ENCODE assay signal across 24 mouse cellular contexts in genomic region chr19:57223686-57224085, GRCm38 (mm10).
DNase-seq lines count a peak whose midpoint lies in the region; ATAC-seq and TF ChIP-seq lines count a peak whose summit lies in the region.
"Had no signal": no experiment of that assay in that cellular context is flagged by ENCODE, and none has a peak within 500 bp of the region (broad histone marks: within the 10 kb centered on the region; RNA-seq: fewer than 3 reads in every experiment).

No protein-coding gene starts in this region.

- H3K27ac ChIP-seq in gastrocnemius, adult 2 months, result peak overlapping the region; percentile 53
- peak overlapping the region; percentile 43; the same call in 1 of the 2 replicates for H3K27ac ChIP-seq in heart, postnatal 0 days (ENCODE audit: low read depth)
- H3K27ac ChIP-seq in stomach, postnatal 0 days (replicated peaks), result no peak overlapping the region
- H3K27ac ChIP-seq: embryonic facial prominence, embryonic 13.5 days; forebrain, embryonic 12.5 days; hindbrain, embryonic 10.5 days; hindbrain, embryonic 14.5 days; intestine, embryonic 15.5 days; kidney, embryonic 15.5 days had no signal

- no peak for DNase-seq in gastrocnemius, adult 2 months
- DNase-seq in gastrocnemius, postnatal 36 days, result no peak
- DNase-seq in heart, postnatal 0 days (ENCODE audit: low spot score), result no peak
- no peak for DNase-seq in heart, postnatal 10 days
- peak; percentile 70 for DNase-seq in ZHBTc4 (ENCODE audit: low read depth, low spot score)
- no peak for DNase-seq in stomach, postnatal 0 days (ENCODE audit: low spot score)
- no peak for DNase-seq in lung, adult 18-20 months
- DNase-seq: adrenal gland, postnatal 10 days; B cell, adult 2 months; cerebellum, adult 11 months; cerebellum, adult 9-10 months; cerebellum, postnatal 25 days; gastrocnemius, postnatal 14 days; kidney, adult 18-20 months had no signal

- TF ChIP-seq CTCF in gastrocnemius, adult 2 months (IDR thresholded peaks at IDR 0.05), result no peak
- no peak for TF ChIP-seq CTCF in heart, postnatal 0 days (IDR thresholded peaks at IDR 0.05; ENCODE audit: low read depth)
- TF ChIP-seq CTCF in stomach, postnatal 0 days (IDR thresholded peaks at IDR 0.05; ENCODE audit: low read depth), result no peak

- H3K4me1 ChIP-seq in heart, postnatal 0 days (ENCODE audit: control insufficient read depth, insufficient read depth), result peaks cover 27% of the 10 kb centered on the region
- no peaks in the 10 kb centered on the region for H3K4me1 ChIP-seq in stomach, postnatal 0 days (replicated peaks; ENCODE audit: control insufficient read depth, insufficient read depth)
- H3K4me1 ChIP-seq: forebrain, embryonic 12.5 days had no signal

- no peaks in the 10 kb centered on the region for H3K27me3 ChIP-seq in heart, postnatal 0 days (ENCODE audit: control insufficient read depth, insufficient read depth, low read length)
- no peaks in the 10 kb centered on the region for H3K27me3 ChIP-seq in stomach, postnatal 0 days (ENCODE audit: control insufficient read depth, insufficient read depth, low read length)
- H3K27me3 ChIP-seq: forebrain, embryonic 12.5 days; intestine, embryonic 15.5 days; kidney, embryonic 15.5 days had no signal

- no peak for ATAC-seq in heart, postnatal 0 days (ENCODE audit: insufficient read depth, low read depth)
- ATAC-seq in stomach, postnatal 0 days (ENCODE audit: low FRiP score, low TSS enrichment), result no peak
- ATAC-seq: CD4-positive, CD25-positive, alpha-beta regulatory T cell, adult 4 months; forebrain, embryonic 16.5 days; intestine, embryonic 15.5 days had no signal

- 49% methylated on average over 3 of the region's 3 CpGs for WGBS in heart, postnatal 0 days
- WGBS in stomach, postnatal 0 days, result 73% methylated on average over 3 of the region's 3 CpGs

- intact Hi-C loops in gastrocnemius, adult 2 months (cut with DNase I), result no loop called here
- intact Hi-C loops in gastrocnemius, postnatal 36 days (cut with DNase I), result no loop called here
- intact Hi-C loops in heart, postnatal 10 days (cut with DNase I), result no loop called here

- no peak overlapping the region for H3K4me2 ChIP-seq in heart, postnatal 0 days (ENCODE audit: low read depth, low read length)
- no peak overlapping the region for H3K4me2 ChIP-seq in stomach, postnatal 0 days (replicated peaks; ENCODE audit: low read depth)
- H3K4me2 ChIP-seq: embryonic facial prominence, embryonic 13.5 days; forebrain, embryonic 12.5 days; heart, embryonic 12.5 days; hindbrain, embryonic 14.5 days; intestine, embryonic 15.5 days; kidney, embryonic 15.5 days had no signal

- H3K36me3 ChIP-seq in heart, postnatal 0 days (replicated peaks; ENCODE audit: control insufficient read depth, insufficient read depth, low read length), result no peaks in the 10 kb centered on the region
- H3K36me3 ChIP-seq in stomach, postnatal 0 days (ENCODE audit: control insufficient read depth, insufficient read depth, low read length), result no peaks in the 10 kb centered on the region
- H3K36me3 ChIP-seq: embryonic facial prominence, embryonic 13.5 days; forebrain, embryonic 12.5 days; G1E; heart, embryonic 12.5 days; hindbrain, embryonic 10.5 days; intestine, embryonic 15.5 days; kidney, embryonic 15.5 days had no signal

- H3K9me3 ChIP-seq in heart, postnatal 0 days (replicated peaks; ENCODE audit: control insufficient read depth, low read length), result no peaks in the 10 kb centered on the region
- H3K9me3 ChIP-seq in stomach, postnatal 0 days (ENCODE audit: control insufficient read depth, low read length), result no peaks in the 10 kb centered on the region
- H3K9me3 ChIP-seq: embryonic facial prominence, embryonic 13.5 days; forebrain, embryonic 12.5 days; G1E; heart, embryonic 12.5 days; hindbrain, embryonic 10.5 days; intestine, embryonic 15.5 days; kidney, embryonic 15.5 days had no signal

- TF ChIP-seq EP300 in heart, postnatal 0 days (IDR thresholded peaks at IDR 0.05; ENCODE audit: low read depth), result peak; percentile 50; the same call in 1 of the 2 replicates
- no peak for TF ChIP-seq EP300 in stomach, postnatal 0 days (optimal IDR thresholded peaks at IDR 0.05)

- H3K9ac ChIP-seq in heart, postnatal 0 days (replicated peaks; ENCODE audit: low read depth, low read length), result no peak overlapping the region
- H3K9ac ChIP-seq in stomach, postnatal 0 days (ENCODE audit: low read length), result no peak overlapping the region
- H3K9ac ChIP-seq: embryonic facial prominence, embryonic 13.5 days; forebrain, embryonic 12.5 days; heart, embryonic 12.5 days; hindbrain, embryonic 14.5 days; intestine, embryonic 15.5 days; kidney, embryonic 15.5 days had no signal

- no peak overlapping the region for H3K4me3 ChIP-seq in gastrocnemius, adult 2 months
- H3K4me3 ChIP-seq in heart, postnatal 0 days (ENCODE audit: low read depth, low read length), result no peak overlapping the region
- H3K4me3 ChIP-seq in stomach, postnatal 0 days (ENCODE audit: low read depth, low read length), result no peak overlapping the region
- H3K4me3 ChIP-seq: embryonic facial prominence, embryonic 13.5 days; forebrain, embryonic 12.5 days; heart, embryonic 12.5 days; hindbrain, embryonic 10.5 days; intestine, embryonic 15.5 days; kidney, embryonic 15.5 days had no signal
